Mouse (Mus musculus) heart, embryonic 16.5 days (tissue): ENCODE data around the gene 2010300C02Rik. TPM values are rescaled to one million over a fixed set of nuclear protein-coding genes. Genes with fewer than 3 reads are reported as not detected.

Source experiments
- ATAC-seq: fragments of 200-750 bp; cut with Nextera tagmentation; replicated peaks from 2 replicates; pipeline ENCODE4 v1.8.0; 2017; ENCODE audit warnings: moderate number of reproducible peaks; ENCODE audit not compliant: insufficient read depth, low FRiP score; ENCODE audit errors: extremely low read depth
- H3K27ac ChIP-seq: fragments of 300-500 bp; sonication (generic); 2 replicates; pipeline ENCODE4 v1.5.1; 2014; ENCODE audit warnings: mild to moderate bottlenecking, low read length, control low read depth, moderate library complexity
- H3K27me3 ChIP-seq: fragments of 300-500 bp; sonication (generic); 2 replicates; pipeline ENCODE4 v1.6.1; 2014; ENCODE audit warnings: low read length, mixed read lengths; ENCODE audit not compliant: control insufficient read depth, insufficient read depth
- H3K36me3 ChIP-seq: fragments of 300-500 bp; sonication (generic); 2 replicates; pipeline ENCODE4 v1.6.1; 2014; ENCODE audit not compliant: control insufficient read depth, insufficient read depth
- H3K4me1 ChIP-seq: fragments of 300-500 bp; sonication (generic); 2 replicates; pipeline ENCODE4 v1.6.1; 2014; ENCODE audit warnings: low read length, mixed read lengths; ENCODE audit not compliant: control insufficient read depth, insufficient read depth
- H3K4me2 ChIP-seq: fragments of 300-500 bp; sonication (generic); 2 replicates; pipeline ENCODE4 v1.6.1; 2014; ENCODE audit warnings: low read depth, mild to moderate bottlenecking, control low read depth, low read length
- H3K4me3 ChIP-seq: fragments of 300-500 bp; sonication (generic); 2 replicates; pipeline ENCODE4 v1.5.1; 2014; ENCODE audit warnings: mild to moderate bottlenecking, control low read depth, low read length
- H3K9ac ChIP-seq: fragments of 300-500 bp; sonication (generic); 2 replicates; pipeline ENCODE4 v1.6.1; 2014; ENCODE audit warnings: low read length, control low read depth
- H3K9me3 ChIP-seq: fragments of 300-500 bp; sonication (generic); replicated peaks from 2 replicates; pipeline ENCODE4 v1.6.1; 2016; ENCODE audit warnings: low read length; ENCODE audit not compliant: control insufficient read depth
- WGBS: fragments of 180-500 bp; shearing (Covaris S2); extraction: QIAGEN DNeasy Blood & Tissue Kit; methylation state at CpG from one replicate; pipeline ENCODE4 v1.1.7; 2014; 5-methylcytosine and 5-hydroxymethylcytosine counted together
- polyA plus RNA-seq: library from polyadenylated mRNA; unstranded; fragments of >200 nt; fragmentation: Nextera tagmentation; extraction: Ambion mirVana; gene quantifications from 2 replicates; pipeline ENCODE4 v1.2.1, GENCODE M21; 2015

Gene 2010300C02Rik
- polyA plus RNA-seq, 1 experiment from 2014 or later = 4.5 TPM

DNA sequence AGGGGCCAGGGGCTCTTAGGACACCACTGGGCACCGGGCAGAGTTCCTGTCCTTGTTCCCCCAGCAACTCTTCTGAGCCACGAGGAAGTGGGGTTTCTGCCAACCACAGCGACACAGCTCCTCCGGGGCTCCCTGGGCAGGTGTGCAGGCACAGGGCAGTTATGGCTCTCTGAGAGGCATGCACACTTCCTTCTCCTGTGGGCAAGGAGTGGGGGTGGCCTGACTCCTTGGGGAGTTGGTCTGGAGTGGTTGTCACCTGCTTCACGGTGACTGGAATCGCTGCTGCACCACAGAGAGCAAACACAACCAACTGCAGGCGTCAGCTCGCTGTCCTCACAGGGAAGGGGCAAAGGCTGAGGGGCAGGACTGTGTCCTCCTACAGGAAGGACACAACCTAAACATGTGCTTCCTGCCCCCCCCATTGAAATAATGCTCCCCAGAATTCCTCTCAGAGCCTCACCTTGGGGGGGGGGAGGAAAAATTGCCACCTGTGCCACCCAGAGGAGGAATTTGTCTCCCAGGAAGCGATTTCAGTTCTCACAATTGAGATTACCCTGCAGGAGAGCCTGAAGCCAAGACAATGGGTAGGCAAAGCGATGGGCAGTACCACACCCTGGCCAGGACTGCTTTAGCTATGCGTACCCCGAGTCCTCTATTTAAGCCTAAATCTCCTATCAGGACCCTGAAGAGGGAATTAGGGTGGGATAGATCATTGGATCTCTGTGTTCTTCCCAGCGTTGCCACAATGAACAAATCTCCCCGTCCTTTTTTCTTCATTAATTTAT lies 54.2 kb downstream of the 2010300C02Rik start:
- ATAC-seq = no peak
- no peak overlapping the region for H3K9ac ChIP-seq
- H3K9me3 ChIP-seq = no peaks in the 10 kb centered on the region
- WGBS = 60% methylated on average over 14 of the region's 14 CpGs
- H3K4me3 ChIP-seq = no peak overlapping the region
- H3K27me3 ChIP-seq = no peaks in the 10 kb centered on the region
- H3K27ac ChIP-seq = no peak overlapping the region
- H3K36me3 ChIP-seq = no peaks in the 10 kb centered on the region
- H3K4me1 ChIP-seq = no peaks in the 10 kb centered on the region
- no peak overlapping the region for H3K4me2 ChIP-seq

- Histone ChIP-seq H3K27ac (no peak overlapping the region), H3K9me3 (no peaks in the 10 kb centered on the region), H3K4me1 (no peaks in the 10 kb centered on the region), H3K9ac (no peak overlapping the region), H3K4me2 (no peak overlapping the region), H3K4me3 (no peak overlapping the region), H3K27me3 (no peaks in the 10 kb centered on the region), H3K36me3 (no peaks in the 10 kb centered on the region)
- 74% methylated on average over 2 of the region's 2 CpGs for WGBS
- ATAC-seq = no peak
Observed at GRCm38 (mm10) chr1:37664496-37664895, 55.4 kb downstream of the 2010300C02Rik start.

DNA sequence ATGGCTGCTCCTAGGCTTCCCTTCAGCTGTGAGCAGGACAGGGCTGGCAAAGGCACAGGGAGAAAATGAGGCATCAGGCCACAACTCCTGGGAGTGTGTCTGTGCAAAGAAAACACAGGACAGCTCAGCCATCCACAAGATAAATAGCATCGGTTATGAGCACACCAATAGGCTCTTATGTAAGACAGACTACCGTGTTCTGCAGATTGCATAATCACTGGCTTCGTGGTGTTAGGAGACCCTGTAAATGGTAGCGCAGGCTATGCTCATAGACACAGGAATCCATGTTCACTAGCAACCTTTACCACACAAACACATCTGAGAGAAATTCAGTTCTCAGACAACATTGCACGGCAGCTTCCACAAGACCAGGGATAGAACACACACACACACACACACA lies 56.3 kb downstream of the 2010300C02Rik start:
- no peaks in the 10 kb centered on the region for H3K9me3 ChIP-seq
- H3K36me3 ChIP-seq = no peaks in the 10 kb centered on the region
- 80% methylated on average over 5 of the region's 5 CpGs for WGBS
- H3K9ac ChIP-seq = no peak overlapping the region
- H3K4me1 ChIP-seq = no peaks in the 10 kb centered on the region
- H3K27me3 ChIP-seq = no peaks in the 10 kb centered on the region
- no peak overlapping the region for H3K27ac ChIP-seq
- ATAC-seq = no peak
- H3K4me3 ChIP-seq = no peak overlapping the region
- H3K4me2 ChIP-seq = no peak overlapping the region

GRCm38 (mm10) chr1:37656017-37656416 lies 63.9 kb downstream of the 2010300C02Rik start:
- no peaks in the 10 kb centered on the region for H3K4me1 ChIP-seq
- H3K27me3 ChIP-seq = no peaks in the 10 kb centered on the region
- no peak overlapping the region for H3K4me2 ChIP-seq
- H3K36me3 ChIP-seq = no peaks in the 10 kb centered on the region
- H3K27ac ChIP-seq = no peak overlapping the region
- H3K4me3 ChIP-seq = no peak overlapping the region
- 94% methylated on average over 2 of the region's 2 CpGs for WGBS
- H3K9ac ChIP-seq = no peak overlapping the region
- peaks cover 3% of the 10 kb centered on the region; the same call in 1 of the 2 replicates for H3K9me3 ChIP-seq
- no peak for ATAC-seq

DNA sequence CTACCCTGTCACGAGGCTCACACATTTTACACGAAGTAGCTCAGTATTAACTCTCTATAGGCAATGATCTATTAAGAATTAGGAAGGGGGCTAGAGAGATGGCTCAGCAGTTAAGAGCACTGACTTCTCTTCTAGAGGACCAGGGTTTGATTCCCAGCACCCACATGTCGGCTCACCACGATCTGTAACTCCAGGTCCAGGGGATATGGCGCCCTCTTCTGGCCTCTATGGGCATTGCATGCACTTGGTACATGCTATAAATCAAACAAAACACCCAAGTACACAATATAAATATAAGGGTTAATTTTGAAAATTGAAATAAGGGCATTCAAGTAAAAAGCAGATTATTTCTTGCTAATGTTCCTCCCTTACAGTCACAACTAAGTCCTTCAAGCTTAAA lies 65.9 kb downstream of the 2010300C02Rik start:
- Histone ChIP-seq H3K36me3 (no peaks in the 10 kb centered on the region), H3K27me3 (no peaks in the 10 kb centered on the region), H3K4me1 (no peaks in the 10 kb centered on the region), H3K9ac (no peak overlapping the region), H3K27ac (no peak overlapping the region), H3K4me2 (no peak overlapping the region), H3K9me3 (peaks cover 3% of the 10 kb centered on the region; the same call in 1 of the 2 replicates), H3K4me3 (no peak overlapping the region)
- WGBS = 64% methylated on average over 5 of the region's 5 CpGs
- ATAC-seq = no peak

- no peak overlapping the region for H3K4me3 ChIP-seq
- H3K4me1 ChIP-seq = no peaks in the 10 kb centered on the region
- no peaks in the 10 kb centered on the region for H3K9me3 ChIP-seq
- 81% methylated on average over 10 of the region's 10 CpGs for WGBS
- no peak overlapping the region for H3K9ac ChIP-seq
- no peak overlapping the region for H3K4me2 ChIP-seq
- H3K27me3 ChIP-seq = no peaks in the 10 kb centered on the region
- H3K36me3 ChIP-seq = no peaks in the 10 kb centered on the region
- no peak overlapping the region for H3K27ac ChIP-seq
- no peak for ATAC-seq
Observed at GRCm38 (mm10) chr1:37647066-37647465, 72.8 kb downstream of the 2010300C02Rik start.

GRCm38 (mm10) chr1:37644501-37644900 lies 75.4 kb downstream of the 2010300C02Rik start:
- H3K4me3 ChIP-seq = no peak overlapping the region
- H3K9ac ChIP-seq = no peak overlapping the region
- H3K4me1 ChIP-seq = no peaks in the 10 kb centered on the region
- no peaks in the 10 kb centered on the region for H3K27me3 ChIP-seq
- no peak overlapping the region for H3K4me2 ChIP-seq
- ATAC-seq = no peak
- no peaks in the 10 kb centered on the region for H3K9me3 ChIP-seq
- H3K36me3 ChIP-seq = no peaks in the 10 kb centered on the region
- no peak overlapping the region for H3K27ac ChIP-seq
- 88% methylated on average over 16 of the region's 16 CpGs for WGBS

DNA sequence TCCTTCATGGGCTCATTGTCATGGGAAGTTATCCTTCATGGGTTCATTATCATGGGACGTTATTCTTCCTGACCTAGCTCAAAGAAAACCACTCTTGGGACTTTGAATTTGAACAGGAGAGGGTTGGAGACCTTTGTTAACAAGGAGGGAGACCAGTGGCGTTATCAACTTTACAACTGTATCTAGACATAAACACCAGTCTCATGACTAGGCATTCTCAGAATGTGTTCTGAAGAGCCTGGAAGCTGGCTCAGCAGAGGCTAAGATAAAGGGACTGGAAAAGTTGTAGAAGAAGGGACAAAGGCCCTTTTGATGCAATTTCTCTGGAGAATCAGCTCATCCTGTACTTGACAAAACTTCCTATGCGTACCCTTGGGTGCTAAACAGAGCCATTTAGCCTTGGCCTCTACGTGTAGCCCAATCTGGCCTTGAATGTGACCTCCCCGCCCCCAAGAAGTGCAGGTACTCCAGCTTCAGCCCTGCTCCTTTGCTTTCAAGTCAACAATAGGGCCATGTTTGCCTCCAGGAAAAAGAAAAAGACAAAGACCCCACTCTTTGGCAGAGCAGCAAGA lies 76.0 kb downstream of the 2010300C02Rik start:
- WGBS = 74% methylated on average over 5 of the region's 5 CpGs

GRCm38 (mm10) chr1:37641361-37641760 lies 78.5 kb downstream of the 2010300C02Rik start:
- H3K27ac ChIP-seq = no peak overlapping the region
- H3K4me3 ChIP-seq = no peak overlapping the region
- no peak for ATAC-seq
- no peak overlapping the region for H3K4me2 ChIP-seq
- 84% methylated on average over 11 of the region's 11 CpGs for WGBS
- no peaks in the 10 kb centered on the region for H3K27me3 ChIP-seq
- H3K36me3 ChIP-seq = no peaks in the 10 kb centered on the region
- no peaks in the 10 kb centered on the region for H3K9me3 ChIP-seq
- H3K4me1 ChIP-seq = no peaks in the 10 kb centered on the region
- H3K9ac ChIP-seq = no peak overlapping the region

More for the DNA sequence above, 76.0 kb downstream of the 2010300C02Rik start:
- Histone ChIP-seq H3K27ac (no peak overlapping the region), H3K36me3 (no peaks in the 10 kb centered on the region), H3K9me3 (no peaks in the 10 kb centered on the region), H3K4me3 (no peak overlapping the region), H3K4me1 (no peaks in the 10 kb centered on the region), H3K9ac (no peak overlapping the region), H3K4me2 (no peak overlapping the region), H3K27me3 (no peaks in the 10 kb centered on the region)
- ATAC-seq = no peak
